Mouse (Mus musculus) testis, adult 2 months (tissue): ENCODE data around the gene Gm20661. TPM values are rescaled to one million over a fixed set of nuclear protein-coding genes. Genes with fewer than 3 reads are reported as not detected.
A peak's percentile ranks its signal among the peaks of the same experiment; 100 is the strongest.

Experiments used
- H3K27ac ChIP-seq: fragments of 200-500 bp; 2 replicates; pipeline ENCODE4 v1.5.1; 2012; ENCODE audit warnings: low read depth, low read length; ENCODE audit not compliant: control insufficient read depth, insufficient read depth
- H3K27me3 ChIP-seq: fragments of 200-500 bp; 2 replicates; pipeline ENCODE4 v1.6.1; 2012; ENCODE audit warnings: mild to moderate bottlenecking, low read length, moderate library complexity; ENCODE audit not compliant: control insufficient read depth, insufficient read depth
- H3K36me3 ChIP-seq: fragments of 200-500 bp; 2 replicates; pipeline ENCODE4 v1.6.1; 2012; ENCODE audit warnings: mild to moderate bottlenecking, low read length; ENCODE audit not compliant: control insufficient read depth, insufficient read depth
- H3K4me1 ChIP-seq: fragments of 200-500 bp; 2 replicates; pipeline ENCODE4 v1.6.1; 2012; ENCODE audit warnings: low read length; ENCODE audit not compliant: control insufficient read depth, insufficient read depth
- H3K4me3 ChIP-seq: fragments of 200-500 bp; 2 replicates; pipeline ENCODE4 v1.5.1; 2012; ENCODE audit warnings: low read depth, mild to moderate bottlenecking, low read length, moderate library complexity, mixed read lengths; ENCODE audit not compliant: control insufficient read depth
- CTCF ChIP-seq: fragments of 200-500 bp; IDR thresholded peaks from 2 replicates; pipeline ENCODE4 v1.5.1; 2012; ENCODE audit warnings: low read depth, mild to moderate bottlenecking, inconsistent platforms, low read length, moderate library complexity; ENCODE audit not compliant: control insufficient read depth, insufficient read depth, insufficient replicate concordance
- POLR2A ChIP-seq: fragments of 200-500 bp; IDR thresholded peaks from 2 replicates; pipeline ENCODE4 v1.6.1; 2012; ENCODE audit warnings: low read depth, mild to moderate bottlenecking, inconsistent platforms, low read length, moderate library complexity; ENCODE audit not compliant: control insufficient read depth
- polyA plus RNA-seq: library from polyadenylated mRNA; depleted of rRNA; stranded (reverse); fragments of >200 nt; gene quantifications from 2 replicates; pipeline ENCODE4 v1.2.3, GENCODE M21; 2012; rRNA removed

The Gm20661 gene
- polyA plus RNA-seq: not detected in 2 replicates

DNA sequence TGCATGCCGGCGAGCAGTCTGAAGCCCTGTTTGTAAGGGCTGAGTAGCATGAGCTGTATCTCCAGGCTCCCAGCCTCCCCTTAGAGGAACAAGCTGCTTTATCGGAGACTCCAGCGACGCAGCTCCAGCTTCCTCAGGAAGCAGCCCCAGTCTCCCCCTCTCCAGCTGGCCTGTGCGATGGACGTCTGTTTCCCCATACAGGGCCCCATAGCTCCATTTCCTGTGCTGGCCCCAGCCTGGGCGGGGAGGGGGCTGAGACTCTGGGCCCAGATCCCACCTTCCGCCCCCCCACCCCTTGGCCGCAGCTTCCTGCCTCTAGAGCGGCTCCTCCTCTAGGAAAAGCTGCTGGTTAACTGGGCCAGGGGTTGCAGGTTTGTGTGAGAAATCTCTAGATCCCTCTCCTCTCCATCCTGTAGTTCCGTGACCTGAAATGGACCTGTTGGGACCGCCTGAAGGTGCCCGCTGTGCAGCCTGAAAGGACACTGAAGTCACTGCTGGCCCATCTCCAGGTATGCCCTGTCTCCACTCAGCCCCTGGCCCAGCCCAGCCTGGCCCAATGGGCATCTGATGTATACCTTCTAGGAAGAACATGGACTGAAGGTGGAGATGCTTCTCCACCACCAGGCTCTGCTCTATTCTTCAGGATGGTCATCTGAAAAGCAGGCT lies at the start of gene Gm20661:
Gene Gm20661, plus strand, starts transcription at position 378 of the 666 bp plus-strand sequence.
- Histone ChIP-seq H3K4me3 (no peak within 1 kb of the TSS), H3K36me3 (no peaks in the 10 kb centered on the region), H3K4me1 (peaks cover 10% of the 10 kb centered on the region), H3K27me3 (no peaks in the 10 kb centered on the region), H3K27ac (peak within 1 kb of the TSS; percentile 51)
- TF ChIP-seq CTCF (no peak), POLR2A (no peak)

DNA sequence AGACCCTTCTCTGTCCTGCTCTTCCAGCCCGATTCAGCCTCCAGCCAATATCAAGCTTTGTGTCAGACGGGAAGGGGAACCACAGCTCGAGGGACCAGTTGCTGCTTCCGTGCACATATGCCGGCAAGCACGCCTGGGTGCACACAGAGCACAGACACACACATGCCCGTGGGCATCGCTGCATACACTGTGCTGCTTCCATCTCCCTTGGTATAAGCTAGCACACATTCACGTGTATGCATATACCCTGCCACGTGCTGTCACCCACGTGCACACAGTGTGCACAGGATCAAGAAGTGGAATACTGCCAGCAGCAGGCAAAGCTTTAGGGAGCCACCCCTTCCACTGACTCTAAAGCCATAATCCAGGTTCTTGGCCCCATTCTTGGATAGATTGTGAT lies 48.7 kb upstream of the Gm20661 start:
- H3K27ac ChIP-seq: no peak overlapping the region
- no peak overlapping the region for H3K4me3 ChIP-seq
- peaks cover 13% of the 10 kb centered on the region for H3K4me1 ChIP-seq
- TF ChIP-seq POLR2A (no peak), CTCF (no peak)
- H3K36me3 ChIP-seq: no peaks in the 10 kb centered on the region
- H3K27me3 ChIP-seq: no peaks in the 10 kb centered on the region

DNA sequence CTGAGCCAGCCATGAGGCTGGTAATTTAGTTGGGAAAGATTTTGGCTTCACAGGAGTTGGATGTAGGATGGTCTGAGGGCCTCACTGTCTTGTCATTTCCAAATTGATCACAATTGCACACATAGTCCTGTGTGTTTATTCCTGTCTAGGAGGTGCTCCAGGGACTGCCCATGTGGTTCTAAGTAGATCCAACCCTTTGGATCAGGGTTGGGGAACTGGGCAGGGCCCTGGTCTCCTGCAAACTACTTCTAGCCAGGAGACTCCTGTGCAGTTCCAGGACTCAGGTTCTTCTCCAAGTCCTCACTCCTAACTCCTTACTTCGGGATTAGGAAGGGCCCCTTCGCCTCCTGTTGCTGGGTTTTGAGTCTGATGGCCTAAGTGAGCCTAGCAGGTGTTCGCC lies 47.5 kb upstream of the Gm20661 start, which contains the start of gene Camkv:
Gene Camkv, plus strand, starts transcription at position 301 of the 400 bp plus-strand sequence.
- no peak for TF ChIP-seq POLR2A
- no peak for TF ChIP-seq CTCF
- Histone ChIP-seq H3K4me1 (peaks cover 13% of the 10 kb centered on the region), H3K27me3 (no peaks in the 10 kb centered on the region), H3K27ac (no peak within 1 kb of the TSS), H3K36me3 (no peaks in the 10 kb centered on the region), H3K4me3 (peak within 1 kb of the TSS; percentile 86)

DNA sequence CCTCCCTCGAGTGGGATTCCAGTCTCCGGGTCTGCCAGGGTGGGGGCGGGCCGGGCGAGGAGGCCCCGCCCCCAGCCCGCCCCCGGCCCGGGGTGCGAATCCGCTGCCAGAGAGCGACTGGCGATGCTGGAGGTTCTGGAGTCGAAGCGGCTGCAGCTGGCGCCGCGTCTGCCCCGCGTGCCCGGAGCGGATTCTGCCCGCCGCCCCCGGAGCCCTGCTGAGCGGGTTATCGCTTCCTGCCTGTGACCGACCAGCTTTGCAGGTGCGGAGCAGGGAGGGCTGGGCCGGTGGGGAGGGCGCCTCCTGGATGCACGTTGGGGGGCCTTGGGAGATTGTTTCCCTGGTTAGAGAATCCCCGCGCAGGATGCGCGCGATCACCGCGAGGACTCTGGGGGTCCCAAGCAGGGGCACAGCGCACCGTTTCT lies 47.1 kb upstream of the Gm20661 start:
- TF ChIP-seq CTCF (no peak), POLR2A (no peak)
- H3K4me3 ChIP-seq: peak overlapping the region; percentile 86
- H3K4me1 ChIP-seq: peaks cover 13% of the 10 kb centered on the region
- H3K27me3 ChIP-seq: no peaks in the 10 kb centered on the region
- H3K27ac ChIP-seq: no peak overlapping the region
- H3K36me3 ChIP-seq: no peaks in the 10 kb centered on the region

DNA sequence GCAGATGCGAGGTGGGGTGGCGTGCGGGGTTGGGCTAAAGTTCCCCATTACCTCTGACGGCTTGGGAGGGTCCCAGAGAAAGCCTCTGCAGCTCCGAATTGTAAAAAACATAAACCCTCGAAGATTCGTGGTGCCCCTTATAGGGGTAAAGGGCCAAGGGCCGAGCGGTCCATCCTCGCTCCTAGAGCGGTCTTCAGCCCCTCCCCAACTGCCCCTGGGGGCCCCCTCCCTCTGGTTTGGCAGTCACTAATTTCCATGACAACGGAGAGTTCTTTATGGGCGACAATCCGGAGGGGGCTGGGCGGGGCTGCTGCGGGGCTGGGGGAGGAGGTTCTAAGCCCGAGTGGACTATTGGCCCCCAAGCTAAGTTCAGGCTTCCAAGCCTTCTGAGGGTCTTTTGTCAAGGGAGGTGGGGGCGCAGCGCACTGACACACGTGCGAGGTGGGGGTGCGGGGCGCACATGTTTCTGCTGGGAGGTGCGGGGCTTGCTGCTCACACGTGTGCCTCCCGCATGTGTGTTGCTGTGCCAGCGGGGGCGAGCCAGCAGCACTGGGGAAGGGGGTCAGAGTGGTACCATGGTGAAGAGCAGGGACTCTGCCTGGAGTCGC lies 46.5 kb upstream of the Gm20661 start:
- H3K36me3 ChIP-seq: no peaks in the 10 kb centered on the region
- TF ChIP-seq CTCF: no peak
- no peak for TF ChIP-seq POLR2A
- no peak overlapping the region for H3K27ac ChIP-seq
- H3K4me3 ChIP-seq: peak overlapping the region; percentile 86
- H3K4me1 ChIP-seq: peaks cover 13% of the 10 kb centered on the region
- no peaks in the 10 kb centered on the region for H3K27me3 ChIP-seq

DNA sequence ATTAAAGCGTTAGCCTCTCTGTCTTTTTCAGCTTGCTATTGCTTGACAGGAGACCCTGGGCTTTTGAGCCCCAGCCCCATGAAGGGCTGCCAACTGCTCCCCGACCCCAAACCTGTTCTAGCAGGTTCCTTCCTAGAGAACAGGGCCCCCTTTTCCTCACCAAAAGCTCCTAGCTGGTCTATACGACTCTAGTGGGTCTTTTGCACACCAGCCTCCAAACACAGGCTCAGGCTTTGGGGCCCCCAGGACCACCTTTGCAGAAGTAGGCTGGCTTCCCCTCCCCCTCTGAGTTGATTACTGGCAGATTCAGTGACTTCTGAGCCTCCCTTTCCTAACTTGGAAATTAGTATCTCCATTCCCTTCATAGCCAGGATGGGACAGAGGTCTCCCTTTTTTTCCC lies 46.0 kb upstream of the Gm20661 start:
- no peaks in the 10 kb centered on the region for H3K36me3 ChIP-seq
- no peaks in the 10 kb centered on the region for H3K27me3 ChIP-seq
- TF ChIP-seq POLR2A: no peak
- no peak for TF ChIP-seq CTCF
- H3K4me1 ChIP-seq: peaks cover 13% of the 10 kb centered on the region
- no peak overlapping the region for H3K4me3 ChIP-seq
- H3K27ac ChIP-seq: no peak overlapping the region

DNA sequence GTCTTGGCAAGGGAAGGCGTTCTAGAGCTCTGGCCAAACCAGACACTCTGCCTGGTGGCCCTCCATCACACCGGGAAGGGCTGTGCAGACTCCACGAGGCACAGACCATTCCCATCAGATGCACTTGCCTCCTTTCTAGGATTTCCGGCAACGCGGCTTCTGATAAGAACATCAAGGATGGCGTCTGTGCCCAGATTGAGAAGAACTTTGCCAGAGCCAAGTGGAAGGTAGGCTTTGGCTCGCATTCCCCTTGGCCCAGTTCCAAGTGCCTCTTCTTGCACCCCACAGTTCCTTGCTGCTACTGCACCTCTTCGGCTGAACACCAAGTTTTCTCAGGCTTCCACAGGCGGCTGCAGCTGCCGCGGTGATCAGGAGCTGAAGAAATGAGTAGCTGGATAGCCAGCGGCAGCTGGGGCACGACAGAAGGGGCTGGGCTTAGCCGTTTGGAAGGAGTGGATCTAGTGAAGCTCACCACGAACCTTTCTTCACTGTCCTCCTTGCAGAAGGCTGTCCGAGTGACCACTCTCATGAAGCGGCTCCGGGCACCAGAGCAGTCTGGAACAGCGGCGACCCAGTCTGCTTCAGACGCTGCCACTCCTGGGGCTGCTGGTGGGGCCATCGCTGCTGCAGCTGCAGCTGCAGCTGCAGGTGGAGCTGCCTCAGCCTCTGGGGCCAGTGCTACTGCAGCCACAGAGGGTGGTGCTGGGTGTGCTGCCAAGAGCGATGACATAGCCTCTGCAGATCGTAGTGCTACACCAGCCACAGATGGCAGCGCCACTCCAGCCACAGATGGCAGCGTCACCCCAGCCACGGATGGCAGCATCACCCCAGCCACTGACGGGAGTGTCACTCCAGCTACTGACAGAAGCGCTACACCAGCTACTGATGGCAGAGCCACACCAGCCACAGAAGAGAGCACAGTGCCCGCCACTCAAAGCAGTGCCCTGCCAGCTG lies 35.3 kb upstream of the Gm20661 start:
- H3K4me3 ChIP-seq: no peak overlapping the region
- peaks cover 6% of the 10 kb centered on the region for H3K4me1 ChIP-seq
- H3K36me3 ChIP-seq: no peaks in the 10 kb centered on the region
- no peaks in the 10 kb centered on the region for H3K27me3 ChIP-seq
- H3K27ac ChIP-seq: no peak overlapping the region
- TF ChIP-seq CTCF (no peak), POLR2A (no peak)
